Comparison of ENCODE assay signal across 23 mouse cellular contexts in genomic region chr4:66894981-66895380, GRCm38 (mm10).
A peak's percentile ranks its signal among the peaks of the same experiment; 100 is the strongest.
DNase-seq lines count a peak whose midpoint lies in the region; ATAC-seq lines count a peak whose summit lies in the region.
"Had no signal": no experiment of that assay in that cellular context is flagged by ENCODE, and none has a peak within 500 bp of the region (broad histone marks: within the 10 kb centered on the region; RNA-seq: fewer than 3 reads in every experiment).

No protein-coding gene starts in this region.

- H3K4me1 ChIP-seq in heart, embryonic 16.5 days (ENCODE audit: control insufficient read depth, insufficient read depth, low read length), result peaks cover 9% of the 10 kb centered on the region
- peaks cover 10% of the 10 kb centered on the region for H3K4me1 ChIP-seq in embryonic facial prominence, embryonic 10.5 days
- H3K4me1 ChIP-seq: embryonic facial prominence, embryonic 12.5 days; forebrain, embryonic 13.5 days; hindbrain, embryonic 10.5 days; liver, embryonic 15.5 days; lung, embryonic 15.5 days had no signal

- 37% methylated on average over 7 of the region's 7 CpGs for WGBS in heart, embryonic 16.5 days
- WGBS in embryonic facial prominence, embryonic 10.5 days, result 76% methylated on average over 7 of the region's 7 CpGs

- ATAC-seq in heart, embryonic 16.5 days (replicated peaks; ENCODE audit: extremely low read depth, insufficient read depth, low FRiP score), result no peak
- ATAC-seq: intestine, postnatal 0 days had no signal

- H3K27me3 ChIP-seq in heart, embryonic 16.5 days (ENCODE audit: control insufficient read depth, insufficient read depth, low read length), result no peaks in the 10 kb centered on the region
- H3K27me3 ChIP-seq in embryonic facial prominence, embryonic 10.5 days (replicated peaks; ENCODE audit: low read depth, poor library complexity, severe bottlenecking), result no peaks in the 10 kb centered on the region
- H3K27me3 ChIP-seq: embryonic facial prominence, embryonic 12.5 days; forebrain, embryonic 13.5 days; liver, embryonic 15.5 days; lung, embryonic 15.5 days had no signal

- H3K4me3 ChIP-seq in heart, embryonic 16.5 days (ENCODE audit: low read length), result no peak overlapping the region
- H3K4me3 ChIP-seq in embryonic facial prominence, embryonic 10.5 days, result no peak overlapping the region
- H3K4me3 ChIP-seq: embryonic facial prominence, embryonic 12.5 days; forebrain, embryonic 13.5 days; gastrocnemius, adult 2 months; hindbrain, embryonic 10.5 days; limb, embryonic 10.5 days; liver, embryonic 15.5 days; lung, embryonic 15.5 days had no signal

- no peaks in the 10 kb centered on the region for H3K36me3 ChIP-seq in heart, embryonic 16.5 days (ENCODE audit: control insufficient read depth, insufficient read depth)
- H3K36me3 ChIP-seq in embryonic facial prominence, embryonic 10.5 days (replicated peaks), result no peaks in the 10 kb centered on the region
- H3K36me3 ChIP-seq: embryonic facial prominence, embryonic 12.5 days; hindbrain, embryonic 10.5 days; limb, embryonic 10.5 days; liver, embryonic 15.5 days; lung, embryonic 15.5 days had no signal

- H3K9me3 ChIP-seq in heart, embryonic 16.5 days (replicated peaks; ENCODE audit: control insufficient read depth, low read length), result no peaks in the 10 kb centered on the region
- H3K9me3 ChIP-seq in embryonic facial prominence, embryonic 10.5 days, result no peaks in the 10 kb centered on the region
- H3K9me3 ChIP-seq: embryonic facial prominence, embryonic 12.5 days; forebrain, embryonic 13.5 days; hindbrain, embryonic 10.5 days; limb, embryonic 10.5 days; liver, embryonic 15.5 days; lung, embryonic 15.5 days had no signal

- intact Hi-C loops in heart, postnatal 25 days (cut with DNase I), result loop anchor here (2.0 kb wide), 1 partner anchor 18 kb away; no protein-coding TSS in a partner anchor

- no peak overlapping the region for H3K9ac ChIP-seq in heart, embryonic 16.5 days (ENCODE audit: low read length)
- H3K9ac ChIP-seq: embryonic facial prominence, embryonic 12.5 days; forebrain, embryonic 13.5 days; liver, embryonic 15.5 days; lung, embryonic 15.5 days had no signal

- H3K4me2 ChIP-seq in heart, embryonic 16.5 days (ENCODE audit: low read depth, low read length), result 0 out of 2 replicates have a peak overlapping the region, but pooled peaks have one; percentile 5
- H3K4me2 ChIP-seq: embryonic facial prominence, embryonic 12.5 days; forebrain, embryonic 13.5 days; liver, embryonic 15.5 days; lung, embryonic 15.5 days had no signal

- DNase-seq in heart, adult 9 months (ENCODE audit: low spot score in 2 of 2), result peak; percentile 1
- no peak for DNase-seq in heart, postnatal 25 days (ENCODE audit: low spot score)
- DNase-seq in 3T3-L1 (ENCODE audit: low read depth, low spot score) (peak; percentile 53), NIH3T3 (ENCODE audit: low read depth) (peak; percentile 53)
- no peak for DNase-seq in embryonic facial prominence, embryonic 10.5 days (ENCODE audit: low spot score)
- DNase-seq in frontal cortex, postnatal 14 days (ENCODE audit: low spot score in 2 of 2), result no peak
- DNase-seq: adrenal gland, postnatal 10 days; cerebellum, adult 18-20 months; cerebellum, postnatal 36 days; liver; lung, postnatal 36 days; midbrain, embryonic 14.5 days; right cerebral cortex, postnatal 14 days had no signal

- no peak overlapping the region for H3K27ac ChIP-seq in heart, embryonic 16.5 days (ENCODE audit: low read length)
- no peak overlapping the region for H3K27ac ChIP-seq in embryonic facial prominence, embryonic 10.5 days (replicated peaks)
- H3K27ac ChIP-seq: embryonic facial prominence, embryonic 12.5 days; forebrain, embryonic 13.5 days; gastrocnemius, adult 2 months; hindbrain, embryonic 10.5 days; kidney, postnatal 0 days; limb, embryonic 10.5 days; liver, embryonic 15.5 days; lung, embryonic 15.5 days had no signal

Comparison
In these comparisons a context has a peak if more than half of its experiments do, and no peak if none do; other contexts are left out.
1. DNase-seq: peak in heart, adult 9 months (2 of 2), 3T3-L1 (single experiment) and NIH3T3 (single experiment); none in heart, postnatal 25 days (single experiment), embryonic facial prominence, embryonic 10.5 days (single experiment) and frontal cortex, postnatal 14 days (0 of 2).